Mouse (Mus musculus) heart, postnatal 10 days (tissue): ENCODE results near the gene Gm13078. TPM values are rescaled to one million over a fixed set of nuclear protein-coding genes. Genes with fewer than 3 reads are reported as not detected.

Experiments
- DNase-seq, 2 experiments: peaks; one replicate each; pipeline ENCODE4 v3.0.0; 2021
- intact Hi-C: fragments of 180-260 bp; cut with DNase I; formaldehyde crosslinking; loops from one replicate; pipeline ENCODE4 v1.15.1; 2025
- total RNA-seq, 2 experiments: library from RNA; stranded (reverse); gene quantifications; 2 replicates each; pipeline ENCODE4 v1.2.3; 2021

Gm13078 gene
- total RNA-seq, result not detected

DNA sequence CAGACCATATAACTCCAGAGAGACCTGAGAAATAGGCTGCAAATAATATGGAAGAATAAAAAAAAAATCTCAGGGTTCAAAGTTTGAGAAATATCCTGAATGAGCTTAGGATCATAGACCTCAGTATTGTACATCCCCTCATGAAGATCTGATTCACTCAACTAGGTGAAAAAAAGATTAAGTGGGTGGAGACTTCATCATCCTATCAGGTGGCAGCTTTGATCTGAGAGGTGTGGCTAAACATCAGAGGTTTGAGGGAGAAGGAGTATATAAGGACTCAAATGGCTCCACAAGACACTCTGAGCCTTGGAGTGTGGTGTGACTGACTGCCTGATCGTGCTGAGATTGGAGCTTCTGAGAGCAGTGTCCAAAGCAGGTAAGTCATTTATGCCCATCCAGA is at the start of gene Gm13078:
Gm13078 (plus strand) TSS at position 301 of the 400 bp plus-strand sequence.
- DNase-seq, result no peak
- intact Hi-C loops, result no loop called here

DNA sequence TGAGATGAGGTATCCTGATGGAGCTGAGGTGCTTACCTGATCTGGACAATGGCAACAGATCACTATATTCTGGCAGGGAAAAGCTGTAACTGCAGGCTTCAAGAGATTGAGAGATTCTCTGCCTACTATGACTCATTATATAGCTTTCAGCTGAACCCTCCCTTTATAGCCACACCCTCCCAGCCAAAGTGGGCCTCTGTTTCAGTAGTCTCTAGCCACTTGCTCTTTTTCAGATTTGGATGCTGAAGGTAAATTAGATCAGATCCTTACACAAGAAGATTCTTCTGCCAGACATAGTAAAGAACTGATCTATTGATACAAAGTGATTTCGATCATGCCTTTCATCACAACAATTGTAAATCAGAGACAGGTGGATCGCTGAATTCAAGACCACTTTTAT is 16.6 kb upstream of the Gm13078 start, which contains the start of gene Gm13089:
Gm13089 (minus strand) TSS at position 101 of the 400 bp plus-strand sequence.
- intact Hi-C loops, result no loop called here
- DNase-seq, result no peak

Other genes with a start within 250 kb of the Gm13078 start
- not detected for gene Gm13043, start 208.1 kb upstream of the Gm13078 start, total RNA-seq
- not detected for gene Gm13040, start 183.5 kb upstream of the Gm13078 start, total RNA-seq
- not detected for gene BC080695, start 167.8 kb upstream of the Gm13078 start, total RNA-seq
- gene Gm13057, start 167.7 kb upstream of the Gm13078 start, total RNA-seq, result not detected
- not detected for gene Gm13083, start 104.5 kb upstream of the Gm13078 start, total RNA-seq
- gene Gm13088, start 62.2 kb upstream of the Gm13078 start, total RNA-seq, result not detected
- gene Gm13089, start 16.7 kb upstream of the Gm13078 start, total RNA-seq, result not detected
- not detected for gene Gm13023, start 69.9 kb downstream of the Gm13078 start, total RNA-seq
- not detected for gene Gm13084, start 96.6 kb downstream of the Gm13078 start, total RNA-seq
- gene Gm13103, start 127.0 kb downstream of the Gm13078 start, total RNA-seq, result not detected
- not detected for gene Pramef6, start 180.9 kb downstream of the Gm13078 start, total RNA-seq
- gene Pramef25, start 231.6 kb downstream of the Gm13078 start, total RNA-seq, result not detected
- not detected for gene Gm13101, start 247.5 kb downstream of the Gm13078 start, total RNA-seq